Mouse (Mus musculus) hindlimb bud, embryonic 11.5 days (tissue): ENCODE results near the gene Hebp2.
A peak's percentile ranks its signal among the peaks of the same experiment; 100 is the strongest.
"Not testable (repeated sequence)": the region's sequence is repeated elsewhere in the genome, so short reads cannot be mapped to it uniquely, and the experiment has no call there.

Experiments
- DNase-seq: peaks from one replicate; pipeline ENCODE4 v3.0.0-alpha.2; 2012; ENCODE audit warnings: low read depth, low spot score; ENCODE audit errors: extremely low spot score

The Hebp2 gene

DNA sequence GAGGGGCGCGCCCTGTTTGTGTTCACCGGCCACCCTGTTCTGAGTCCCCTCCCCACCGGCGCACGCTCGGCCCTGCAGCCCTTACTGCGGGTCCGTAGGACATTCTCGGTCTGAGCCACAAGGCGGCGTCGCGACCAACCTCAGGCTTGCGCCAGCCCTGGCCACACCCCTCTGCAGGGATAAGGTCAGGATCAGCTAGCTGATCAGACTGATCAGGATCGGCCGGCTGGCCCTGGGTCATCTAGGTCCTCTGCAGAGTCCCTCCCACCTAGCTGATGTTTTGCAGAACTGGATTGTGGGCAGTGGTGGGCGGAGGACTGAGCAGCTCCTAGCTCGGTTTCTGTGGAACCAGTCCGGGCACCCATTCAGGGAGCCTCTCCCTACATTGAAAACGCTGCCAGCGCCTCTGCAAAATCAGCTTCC is at the start of gene Hebp2:
TSS of gene Hebp2 (minus strand) at position 264 of the 423 bp plus-strand sequence.
- DNase-seq = peak; percentile 30

GRCm38 (mm10) chr10:18589455-18589854 is 43.6 kb upstream of the Hebp2 start:
- no peak for DNase-seq

GRCm38 (mm10) chr10:18584188-18584587 is 38.3 kb upstream of the Hebp2 start:
- DNase-seq = no peak

- DNase-seq = no peak
Measured at GRCm38 (mm10) chr10:18572581-18572980, 26.7 kb upstream of the Hebp2 start.

DNA sequence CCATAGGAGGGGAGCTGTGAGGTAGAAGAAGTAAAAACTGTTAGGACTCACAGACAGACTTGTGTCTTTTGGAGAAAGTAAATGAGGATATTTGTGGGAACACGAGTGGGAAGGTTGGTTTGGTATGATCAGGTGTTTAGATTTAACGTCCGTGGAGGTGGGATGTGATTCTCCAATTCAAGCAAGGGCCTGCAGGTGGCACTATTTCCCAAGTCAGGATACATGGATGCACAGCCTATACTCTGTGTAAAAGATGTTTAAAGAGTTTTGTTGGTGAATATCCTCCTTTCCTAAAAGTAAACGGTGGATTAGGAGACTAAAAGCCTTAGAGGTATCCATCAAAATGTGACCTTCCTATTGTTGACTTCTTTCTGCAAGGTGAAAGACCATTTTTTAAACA is 17.1 kb upstream of the Hebp2 start:
- no peak for DNase-seq

DNA sequence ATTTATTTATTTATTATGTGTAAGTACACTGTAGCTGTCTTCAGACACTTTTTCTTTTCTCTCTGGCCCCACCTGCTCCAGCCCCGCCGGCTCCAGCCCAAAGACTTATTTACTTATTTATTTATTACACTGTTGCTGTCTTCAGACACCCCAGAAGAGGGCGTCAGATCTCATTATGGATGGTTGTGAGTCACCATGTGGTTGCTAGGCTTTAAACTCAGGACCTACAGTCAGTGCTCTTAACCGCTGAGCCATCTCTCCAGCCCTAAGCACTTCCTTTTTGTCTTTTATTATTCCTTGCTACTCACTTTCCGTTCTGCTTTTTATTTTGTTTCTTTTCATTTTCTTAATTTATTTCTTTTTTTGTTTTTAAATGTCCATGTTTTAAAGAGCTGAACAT is 15.6 kb upstream of the Hebp2 start:
- DNase-seq = no peak

- not testable (repeated sequence) for DNase-seq
Measured at GRCm38 (mm10) chr10:18559076-18559475, 13.2 kb upstream of the Hebp2 start.

- no peak for DNase-seq
Measured at GRCm38 (mm10) chr10:18549321-18550216, 3.7 kb upstream of the Hebp2 start.

DNA sequence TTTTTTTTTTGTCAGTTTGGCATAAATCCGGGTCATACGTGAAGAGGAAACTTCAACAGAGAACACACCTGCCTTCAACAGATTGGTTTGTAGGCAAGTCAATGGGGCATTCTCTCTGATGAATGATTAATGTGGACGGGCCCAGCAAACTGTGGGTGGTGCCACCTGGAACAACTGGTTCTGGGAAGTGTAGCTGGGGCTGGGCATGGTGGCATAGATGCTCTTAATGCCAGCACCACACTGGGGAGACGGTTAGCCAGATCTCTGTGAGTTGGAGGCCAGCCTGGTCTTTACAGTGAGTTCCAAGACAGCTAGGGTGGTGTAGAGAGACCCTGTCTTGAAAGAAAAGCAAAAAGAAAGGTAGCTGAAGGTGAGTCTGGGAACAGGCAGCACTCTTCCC is 1.5 kb upstream of the Hebp2 start:
- DNase-seq = no peak

DNA sequence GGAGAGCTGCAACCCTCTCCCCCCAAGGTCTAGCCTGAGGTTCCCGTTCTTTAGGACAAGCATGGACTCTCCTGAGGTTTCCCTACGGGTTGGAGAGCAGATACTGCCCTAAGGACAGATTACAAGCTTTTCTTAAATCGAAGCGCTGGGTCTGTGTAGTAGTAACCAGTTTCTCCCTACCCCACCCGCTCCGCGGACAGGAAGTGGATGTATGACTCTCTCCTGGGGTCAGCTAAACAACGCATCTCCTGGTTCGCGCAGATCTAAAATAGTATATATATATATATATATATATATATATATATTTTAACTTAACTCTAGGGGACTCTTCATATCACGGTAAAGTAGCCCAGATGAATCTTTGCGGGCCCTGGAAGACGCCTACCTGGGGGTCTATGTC is 567 bp downstream of the Hebp2 start:
- no peak for DNase-seq

GRCm38 (mm10) chr10:18536889-18537288 is 9.0 kb downstream of the Hebp2 start:
- DNase-seq = no peak

DNA sequence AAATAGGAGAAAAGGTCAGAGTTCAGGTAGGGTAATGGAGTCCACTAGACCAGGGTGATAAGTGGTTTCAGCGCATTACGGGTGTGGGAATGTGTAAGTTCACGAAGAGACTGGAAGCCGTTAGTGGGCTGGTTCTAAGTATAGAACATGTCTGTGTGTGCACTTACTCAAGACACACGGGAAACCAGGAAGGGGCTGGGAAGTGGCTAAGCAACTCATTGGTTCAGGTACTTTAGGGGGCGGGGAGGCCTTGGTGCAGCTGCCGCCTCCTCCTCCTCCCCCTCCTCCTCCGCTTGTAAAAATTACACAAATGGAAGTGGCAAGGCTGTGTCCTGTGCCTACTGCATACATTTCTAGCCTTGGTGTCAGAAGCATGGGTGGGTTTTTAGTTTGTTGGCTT is 13.6 kb downstream of the Hebp2 start:
- no peak for DNase-seq

DNA sequence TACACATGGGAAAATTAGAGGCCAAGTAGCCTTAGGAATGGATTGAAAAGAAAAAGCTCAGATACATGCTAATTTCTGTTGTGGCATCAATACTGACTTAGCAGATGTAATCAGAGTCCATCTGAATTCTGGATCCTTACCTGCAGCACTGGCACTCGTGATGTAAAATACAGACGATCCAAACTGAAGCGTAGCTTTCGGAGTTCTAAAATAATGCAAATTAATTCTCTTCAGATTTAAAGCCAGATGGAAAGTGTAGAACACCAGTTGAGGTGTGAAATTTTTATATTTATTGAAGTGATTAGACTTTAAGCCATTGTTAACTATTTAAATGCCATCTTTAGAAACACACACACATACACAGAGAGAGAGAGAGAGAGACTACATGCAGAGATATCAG is 15.7 kb downstream of the Hebp2 start:
- no peak for DNase-seq

- DNase-seq = no peak
Measured at GRCm38 (mm10) chr10:18529177-18529576, 16.7 kb downstream of the Hebp2 start.

- DNase-seq = no peak
Measured at GRCm38 (mm10) chr10:18528475-18528874, 17.4 kb downstream of the Hebp2 start.

DNA sequence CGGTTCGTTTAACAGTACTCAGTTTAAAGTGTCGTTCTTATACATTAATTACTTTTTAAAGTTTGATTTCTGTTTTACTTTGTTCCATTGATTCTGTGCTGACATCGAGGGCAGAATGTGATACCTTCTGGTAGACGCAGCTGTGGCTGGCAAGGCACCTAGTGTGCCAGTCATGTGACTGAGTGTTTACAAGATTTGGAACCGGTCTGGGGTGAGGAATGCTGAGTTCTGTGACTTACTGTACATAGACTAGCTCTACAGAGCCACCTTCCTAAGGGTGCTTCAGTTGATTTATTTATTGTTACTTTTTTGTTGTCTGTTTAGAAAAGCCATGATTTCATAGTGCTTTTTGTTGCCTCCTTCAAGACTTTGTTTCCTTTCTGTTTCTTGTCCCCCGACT is 18.1 kb downstream of the Hebp2 start:
- no peak for DNase-seq

- no peak for DNase-seq
Measured at GRCm38 (mm10) chr10:18526851-18527675, 18.8 kb downstream of the Hebp2 start.

GRCm38 (mm10) chr10:18526184-18526850 is 19.6 kb downstream of the Hebp2 start:
- no peak for DNase-seq

DNA sequence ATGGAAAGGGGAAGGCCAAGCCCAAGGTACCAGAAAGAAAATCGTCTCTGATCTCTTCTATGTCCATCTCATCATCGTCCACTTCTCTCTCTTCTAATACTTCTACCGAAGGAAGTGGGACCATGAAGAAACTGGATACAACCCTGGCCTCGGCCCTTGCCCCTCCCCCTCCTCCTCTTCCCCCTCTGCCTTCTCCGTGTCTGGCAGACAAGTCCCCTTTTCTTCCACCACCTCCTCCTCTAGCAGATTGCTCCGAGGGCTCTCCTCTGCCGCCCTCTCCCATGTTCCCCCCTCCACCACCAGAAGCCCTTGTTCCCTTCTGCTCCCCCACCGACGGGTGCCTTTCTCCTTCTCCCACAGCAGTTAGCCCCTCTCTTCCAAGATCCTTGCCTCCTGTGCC is 20.1 kb downstream of the Hebp2 start:
- DNase-seq = no peak

DNA sequence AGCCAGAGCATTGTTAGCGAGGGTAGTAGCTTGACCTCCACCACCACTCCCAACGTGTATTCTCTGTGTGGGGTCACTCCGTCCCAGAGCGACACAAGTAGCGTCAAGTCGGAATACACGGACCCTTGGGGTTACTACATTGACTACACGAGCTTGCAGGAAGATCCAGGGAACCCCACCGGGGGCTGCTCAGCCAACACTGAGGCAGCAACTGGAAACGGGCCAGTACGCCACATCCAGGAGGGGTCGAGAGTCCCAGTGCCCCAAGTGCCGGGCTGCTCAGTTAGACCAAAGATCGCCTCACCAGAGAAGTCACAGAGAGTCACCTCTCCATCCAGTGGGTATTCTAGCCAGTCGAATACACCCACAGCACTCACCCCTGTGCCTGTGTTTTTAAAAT is 20.6 kb downstream of the Hebp2 start:
- DNase-seq = no peak

- no peak for DNase-seq
Measured at GRCm38 (mm10) chr10:18522556-18522955, 23.3 kb downstream of the Hebp2 start.
